Mouse (Mus musculus): ENCODE measurements around the gene Lrrc32. TPM values are rescaled to one million over a fixed set of nuclear protein-coding genes. Genes with fewer than 3 reads are reported as not detected.

Lrrc32 gene
- 36.5 and 53.7 TPM in 2 replicates for polyA plus RNA-seq (2012; rRNA removed; ENCODE audit: low replicate concordance)

GRCm38 (mm10) chr7:98489131-98489530 is at the start of gene Lrrc32:
TSS of gene Lrrc32 (plus strand) at chr7:98489283.

GRCm38 (mm10) chr7:98439956-98440466 is 49.1 kb upstream of the Lrrc32 start, which contains the start of gene Gucy2d:
TSS of gene Gucy2d (plus strand) at chr7:98440416.

Other genes starting within 250 kb of the Lrrc32 start
- 3.2 and 7.4 TPM in 2 replicates for gene Acer3, start 168.1 kb upstream of the Lrrc32 start, polyA plus RNA-seq (2012; rRNA removed; ENCODE audit: low replicate concordance)
- 15.7 and 35.0 TPM in 2 replicates for gene Tsku, start 128.0 kb upstream of the Lrrc32 start, polyA plus RNA-seq (2012; rRNA removed; ENCODE audit: low replicate concordance)
- gene Gucy2d, start 48.9 kb upstream of the Lrrc32 start, polyA plus RNA-seq (2012; rRNA removed; ENCODE audit: low replicate concordance), result 0.07 TPM in 1 of 2 replicates, not detected in the other
- gene Emsy, start 167.5 kb downstream of the Lrrc32 start, polyA plus RNA-seq (2012; rRNA removed; ENCODE audit: low replicate concordance), result 13.0 and 38.5 TPM in 2 replicates
- 18.9 and 21.9 TPM in 2 replicates for gene Thap12, start 213.8 kb downstream of the Lrrc32 start, polyA plus RNA-seq (2012; rRNA removed; ENCODE audit: low replicate concordance)

Data from subcutaneous adipose tissue, adult 2 months (tissue).